Mouse (Mus musculus) ovary, adult 18-20 months (tissue): ENCODE data around the gene Tssk3.
"Not testable (repeated sequence)": the region's sequence is repeated elsewhere in the genome, so short reads cannot be mapped to it uniquely, and the experiment has no call there.

ENCODE experiments used
- DNase-seq: peaks from one replicate; pipeline ENCODE4 v3.0.0; 2022; ENCODE audit warnings: low spot score, mixed read lengths

Gene Tssk3

GRCm38 (mm10) chr4:129490972-129491880 is at the start of gene Tssk3, which contains the start of gene Fam229a:
Gene Tssk3 (minus strand): TSS chr4:129491022.
Gene Fam229a (plus strand): TSS chr4:129491190.
- DNase-seq, result no peak

- no peak for DNase-seq
Measured at GRCm38 (mm10) chr4:129540012-129540411, 49.2 kb upstream of the Tssk3 start.

DNA sequence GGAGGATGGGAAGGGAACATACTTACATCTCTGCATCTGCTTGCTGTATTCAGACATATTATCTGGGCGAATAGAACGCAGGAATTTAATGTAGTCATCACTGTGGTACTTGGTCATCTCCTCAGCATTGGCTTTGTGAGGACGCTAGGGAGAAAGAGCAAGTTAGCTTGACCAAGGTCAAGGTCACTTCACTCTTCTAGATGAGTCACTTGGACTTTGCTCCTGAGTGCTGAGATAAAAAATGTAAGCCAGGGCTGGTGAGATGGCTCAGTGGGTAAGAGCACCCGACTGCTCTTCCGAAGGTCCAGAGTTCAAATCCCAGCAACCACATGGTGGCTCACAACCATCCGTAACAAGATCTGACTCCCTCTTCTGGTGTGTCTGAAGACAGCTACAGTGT is 38.1 kb upstream of the Tssk3 start:
- not testable (repeated sequence) for DNase-seq

GRCm38 (mm10) chr4:129525889-129526288 is 35.1 kb upstream of the Tssk3 start:
- DNase-seq, result no peak

- DNase-seq, result no peak
Measured at GRCm38 (mm10) chr4:129525338-129525737, 34.5 kb upstream of the Tssk3 start.

DNA sequence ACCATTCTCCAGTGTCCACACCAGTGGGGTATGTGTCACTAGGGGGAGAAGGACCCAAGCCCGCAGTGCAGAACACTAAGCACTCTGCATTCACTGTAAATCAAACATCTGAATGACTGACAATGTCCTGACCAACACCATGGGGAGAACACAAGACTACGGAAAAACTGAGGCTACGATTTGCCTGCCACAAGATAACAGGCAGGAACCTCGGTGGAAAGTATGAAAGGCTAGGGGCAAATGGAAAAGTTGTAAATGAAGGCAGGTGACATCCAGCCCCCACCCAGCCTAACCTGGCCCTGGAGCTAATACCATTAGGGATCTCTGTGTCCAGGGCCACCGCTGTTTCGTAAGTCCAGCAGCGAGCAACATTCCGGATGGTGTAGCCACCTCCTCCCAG is 27.7 kb upstream of the Tssk3 start:
- no peak for DNase-seq

DNA sequence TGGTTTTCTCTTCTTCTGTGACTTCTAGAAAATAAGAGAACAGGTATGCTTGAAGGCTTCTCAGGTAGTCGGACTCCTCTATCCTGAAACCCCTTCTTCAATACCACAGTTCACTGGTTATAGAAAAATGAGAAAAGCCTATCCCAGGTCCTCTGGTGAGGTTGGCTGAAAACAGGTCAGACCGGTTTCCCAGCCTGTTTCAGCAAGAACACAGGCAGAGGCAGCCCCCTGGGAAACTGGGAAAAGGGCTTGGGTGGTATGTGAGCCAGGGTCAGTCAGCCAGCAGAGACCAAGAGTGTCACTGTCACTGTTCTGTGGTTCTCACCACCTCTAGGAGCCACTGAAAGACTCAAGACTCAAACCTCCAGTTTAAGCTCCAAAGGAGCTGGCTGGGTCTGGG is 26.1 kb upstream of the Tssk3 start:
- no peak for DNase-seq

DNA sequence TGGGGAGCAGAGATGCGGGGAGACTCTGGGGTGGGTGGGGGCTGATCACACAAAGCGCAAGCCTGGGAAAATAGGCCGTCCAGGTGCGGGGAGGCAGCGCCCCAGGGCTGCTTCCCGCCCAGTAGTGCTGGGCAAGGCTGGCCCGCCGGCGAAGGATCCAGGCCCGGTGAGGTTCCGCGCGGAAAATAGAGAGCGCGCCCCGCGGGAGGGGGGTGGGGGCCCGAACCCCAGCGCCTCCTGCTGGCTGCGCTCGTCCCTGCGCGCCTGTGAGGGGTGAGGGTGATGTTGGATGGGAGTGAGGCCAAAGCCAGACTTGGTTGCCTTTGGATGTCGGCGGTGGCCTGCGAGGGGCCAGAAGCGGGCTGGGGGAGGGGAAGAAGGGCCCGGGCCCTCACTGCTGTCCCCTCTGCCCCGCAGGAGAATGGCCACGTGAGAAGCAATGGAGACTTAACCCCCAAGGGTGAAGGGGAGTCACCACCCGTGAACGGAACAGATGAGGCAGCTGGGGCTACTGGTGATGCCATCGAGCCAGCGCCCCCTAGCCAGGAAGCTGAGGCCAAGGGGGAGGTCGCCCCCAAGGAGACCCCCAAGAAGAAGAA is 23.6 kb upstream of the Tssk3 start:
- no peak for DNase-seq

DNA sequence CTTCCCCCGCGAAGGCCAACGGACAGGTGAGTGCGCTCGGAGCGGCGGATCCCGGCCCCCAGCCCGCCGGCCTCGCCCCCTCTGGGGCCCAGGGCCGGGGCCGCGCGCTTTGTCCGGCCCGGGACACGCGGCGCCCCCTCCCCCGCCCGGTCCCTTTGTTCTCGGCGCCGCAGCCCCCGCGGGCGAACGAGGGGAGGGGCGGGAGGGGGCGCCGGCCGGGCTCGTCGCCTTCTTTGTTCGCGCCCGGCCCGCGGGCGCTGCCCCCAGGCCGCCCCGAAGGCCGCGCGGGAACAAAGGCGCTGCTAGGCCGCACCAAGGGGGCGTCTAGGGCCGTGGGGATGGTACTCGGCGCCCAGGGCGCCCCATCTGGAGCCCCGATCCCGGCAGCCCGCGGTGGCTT is 23.1 kb upstream of the Tssk3 start:
- no peak for DNase-seq

GRCm38 (mm10) chr4:129513086-129513767 is 22.4 kb upstream of the Tssk3 start, which contains the start of gene Marcksl1:
Gene Marcksl1 (plus strand): TSS chr4:129513581.
- peak; percentile 82 for DNase-seq

- DNase-seq, result no peak
Measured at GRCm38 (mm10) chr4:129511413-129512096, 20.7 kb upstream of the Tssk3 start.

DNA sequence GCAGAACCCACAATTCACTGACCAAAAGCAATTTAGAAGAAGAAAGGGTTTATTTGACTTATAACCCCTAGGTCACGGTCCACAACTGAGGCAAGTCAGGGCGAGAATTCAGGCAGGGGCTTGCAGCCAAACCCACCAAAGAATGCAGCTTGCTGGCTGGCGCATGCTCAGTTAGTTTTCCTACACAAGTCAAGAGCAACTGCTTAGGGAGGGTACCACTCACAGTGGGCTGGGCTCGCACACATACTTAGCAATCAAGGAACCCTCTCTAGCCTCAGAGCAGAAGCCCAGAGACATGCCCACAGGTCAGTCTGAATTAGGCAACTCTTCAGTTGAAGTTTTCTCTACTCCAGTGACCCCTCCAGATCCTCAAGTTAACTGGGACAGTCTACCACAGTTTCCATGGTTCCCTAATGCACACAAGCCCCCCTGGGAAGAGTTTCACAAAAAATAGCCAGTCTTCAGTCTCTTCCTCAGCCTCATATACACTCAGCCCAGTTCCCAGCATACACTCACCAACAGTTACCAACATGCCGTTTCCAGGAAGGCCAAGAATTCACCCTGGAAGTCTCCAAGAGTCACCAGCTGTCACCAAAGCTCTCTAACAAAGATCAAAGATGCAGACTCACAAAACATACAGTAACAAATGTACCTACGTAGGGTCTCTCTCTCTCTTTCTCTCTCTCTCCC is 20.0 kb upstream of the Tssk3 start:
- no peak for DNase-seq

- no peak for DNase-seq
Measured at GRCm38 (mm10) chr4:129509650-129510049, 18.8 kb upstream of the Tssk3 start.

- no peak for DNase-seq
Measured at GRCm38 (mm10) chr4:129508834-129509600, 18.2 kb upstream of the Tssk3 start.

DNA sequence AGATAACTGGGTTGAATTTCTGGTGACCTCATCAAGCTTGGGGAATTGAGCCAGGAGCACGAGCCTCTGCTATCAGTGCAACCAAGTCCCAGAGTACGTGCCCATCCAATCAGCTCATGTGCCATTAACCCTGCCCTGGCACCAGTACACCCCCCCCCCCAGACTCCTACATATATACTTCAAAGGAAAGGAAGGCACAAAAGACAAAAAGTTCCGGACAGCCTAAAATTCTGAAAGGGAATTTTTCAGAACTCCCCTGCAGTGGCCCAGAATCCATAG is 17.4 kb upstream of the Tssk3 start:
- DNase-seq, result peak; percentile 49

DNA sequence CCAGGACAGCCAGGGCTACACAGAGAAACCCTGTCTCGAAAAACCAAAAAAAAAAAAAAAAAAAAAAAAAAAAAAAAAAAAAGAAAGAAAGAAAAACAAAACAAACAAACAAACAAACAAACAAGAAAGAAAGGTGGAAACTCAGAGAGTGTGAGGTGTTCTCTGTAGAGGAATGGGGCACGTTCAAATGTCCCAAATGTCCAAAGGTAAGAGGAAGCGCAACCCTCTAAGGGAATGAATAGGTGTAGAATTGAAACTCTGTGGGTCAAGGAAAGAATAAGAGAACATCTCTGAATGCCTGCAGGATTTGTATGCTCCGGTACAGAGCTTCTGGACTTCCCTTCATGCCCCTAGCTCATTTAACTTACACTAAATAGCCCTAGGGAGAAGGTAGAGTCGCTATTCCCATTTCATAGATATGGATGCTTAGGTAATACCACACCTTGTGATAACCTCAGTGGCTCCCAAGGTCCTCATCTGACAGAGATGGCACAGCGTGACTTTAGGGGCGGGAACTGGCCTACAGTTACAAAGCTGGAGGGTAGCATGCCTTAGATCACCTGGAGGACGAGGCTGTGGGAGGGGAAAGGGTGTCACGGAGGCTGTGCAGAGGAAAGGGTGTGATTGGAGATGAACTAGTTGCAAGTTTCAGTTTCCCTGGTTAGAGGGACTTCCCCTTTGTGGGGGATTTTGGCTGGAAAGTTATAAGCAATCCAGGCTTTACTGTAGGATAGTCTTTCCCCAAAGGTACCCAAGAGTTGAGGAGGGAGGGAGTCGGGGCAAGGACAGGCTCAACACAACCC is 16.8 kb upstream of the Tssk3 start:
- no peak for DNase-seq

DNA sequence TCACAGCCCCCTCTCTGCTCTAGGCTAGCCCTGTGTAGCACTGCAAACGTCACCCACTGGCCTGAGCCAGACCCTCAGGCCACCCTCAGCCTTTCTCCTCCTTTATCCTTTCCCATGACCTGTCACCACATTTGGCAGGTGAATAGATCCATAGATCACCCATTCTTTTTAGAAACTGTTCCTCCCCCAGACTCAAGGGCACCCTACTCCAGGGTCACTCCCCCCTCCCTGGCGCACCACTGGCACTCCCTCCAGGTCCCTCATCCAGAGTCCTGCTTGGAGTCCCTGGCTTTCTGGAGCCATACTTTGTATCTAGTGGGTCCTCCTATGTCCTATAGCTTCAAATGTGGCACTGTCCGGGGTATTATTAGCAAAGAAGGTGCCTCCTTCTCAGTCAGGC is 14.7 kb upstream of the Tssk3 start:
- DNase-seq, result no peak

DNA sequence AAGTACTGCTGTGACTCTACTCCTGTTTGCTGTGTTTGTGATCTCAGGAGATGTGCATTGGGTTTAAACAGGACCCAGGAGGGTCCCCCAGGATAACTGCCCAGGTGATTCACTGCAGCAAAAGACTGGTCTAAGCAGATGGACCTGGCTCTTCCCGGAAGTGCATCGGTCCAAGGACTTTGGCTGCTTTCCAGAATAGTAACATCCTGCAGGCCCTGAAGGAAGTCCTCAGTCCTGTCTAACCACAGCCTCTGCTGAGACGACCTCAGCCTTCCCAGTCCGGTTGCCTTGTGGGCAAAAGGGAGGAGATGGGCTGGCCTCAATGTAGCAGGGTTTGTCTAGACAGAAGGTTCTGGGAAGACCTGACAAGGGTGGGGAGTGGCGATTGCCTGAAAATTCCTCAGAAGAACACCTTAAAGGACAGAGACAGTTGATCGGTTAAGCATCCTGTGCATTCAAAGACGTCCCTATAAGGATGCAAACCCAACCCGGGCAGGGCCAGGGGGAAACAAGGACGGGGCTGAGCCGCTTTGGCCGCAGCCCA is 12.2 kb upstream of the Tssk3 start:
- no peak for DNase-seq

GRCm38 (mm10) chr4:129502327-129502888 is 11.6 kb upstream of the Tssk3 start:
- DNase-seq, result no peak
